Mouse (Mus musculus): ENCODE measurements around the gene 4930438A08Rik. TPM values are rescaled to one million over a fixed set of nuclear protein-coding genes. Genes with fewer than 3 reads are reported as not detected.

The 4930438A08Rik gene
- polyA plus RNA-seq, 1 experiment from 2014 or later, result 0.16 TPM

DNA sequence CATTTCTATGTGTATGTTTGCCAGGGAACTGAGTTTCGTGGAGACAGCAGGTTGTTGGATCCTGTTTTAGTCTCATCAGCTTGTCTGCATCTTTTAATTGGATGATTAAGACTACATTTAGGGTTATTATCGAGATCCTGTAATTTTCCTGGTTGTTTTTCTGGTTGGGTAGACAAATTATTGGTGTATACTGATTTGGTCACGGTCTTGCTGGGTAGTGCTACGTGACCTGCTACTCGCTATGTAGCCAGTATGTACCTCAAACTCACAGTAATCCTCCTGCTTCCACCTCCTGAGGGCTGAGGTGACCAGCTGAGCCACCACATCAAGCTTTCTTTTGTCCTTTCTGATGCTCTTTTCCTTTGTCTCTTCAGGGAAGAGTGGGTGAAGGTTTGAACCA is 16.8 kb upstream of the 4930438A08Rik start:
- TF ChIP-seq EP300 (IDR thresholded peaks at IDR 0.05), result no peak
- TF ChIP-seq CTCF (IDR thresholded peaks at IDR 0.05), result no peak
- Histone ChIP-seq H3K27me3 (replicated peaks; ENCODE audit: insufficient read depth, low read length) (no peaks in the 10 kb centered on the region), H3K4me2 (replicated peaks; ENCODE audit: low read depth, low read length) (no peak overlapping the region), H3K4me1 (ENCODE audit: insufficient read depth, low read depth, low read length) (no peaks in the 10 kb centered on the region), H3K36me3 (ENCODE audit: insufficient read depth, low read length) (no peaks in the 10 kb centered on the region), H3K4me3 (ENCODE audit: low read depth, low read length) (no peak overlapping the region), H3K9me3 (ENCODE audit: low read length) (no peaks in the 10 kb centered on the region), H3K9ac (replicated peaks; ENCODE audit: low read depth) (no peak overlapping the region), H3K27ac (ENCODE audit: low read length) (no peak overlapping the region)
- WGBS, result 74% methylated on average over 5 of the region's 5 CpGs
- DNase-seq (ENCODE audit: low spot score) (no peak), ATAC-seq (no peak)

DNA sequence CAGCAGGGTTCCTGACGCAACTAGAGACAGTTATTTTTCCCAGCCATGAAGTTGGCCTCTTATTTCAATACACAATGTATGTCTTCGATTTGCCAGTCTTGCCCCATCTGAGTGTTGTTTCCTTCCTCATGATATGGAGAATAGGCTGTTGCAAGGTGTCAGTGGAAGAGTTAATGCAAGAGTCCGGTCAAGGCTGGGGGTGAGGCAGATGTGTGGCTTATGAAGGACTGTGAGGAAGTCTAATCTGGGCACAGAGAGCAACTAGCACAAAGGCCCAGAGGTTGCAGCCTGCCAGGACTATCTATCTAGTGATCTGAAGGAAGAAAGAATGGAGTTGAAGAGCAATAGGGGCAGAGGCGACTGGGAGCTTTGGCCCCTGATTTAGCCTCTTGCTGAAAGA is 14.4 kb upstream of the 4930438A08Rik start:
- no peak for DNase-seq (ENCODE audit: low spot score)
- Histone ChIP-seq H3K4me2 (replicated peaks; ENCODE audit: low read depth, low read length) (no peak overlapping the region), H3K9ac (replicated peaks; ENCODE audit: low read depth) (no peak overlapping the region), H3K27ac (ENCODE audit: low read length) (no peak overlapping the region), H3K4me1 (ENCODE audit: insufficient read depth, low read depth, low read length) (no peaks in the 10 kb centered on the region), H3K4me3 (ENCODE audit: low read depth, low read length) (no peak overlapping the region), H3K9me3 (ENCODE audit: low read length) (no peaks in the 10 kb centered on the region), H3K36me3 (ENCODE audit: insufficient read depth, low read length) (no peaks in the 10 kb centered on the region), H3K27me3 (replicated peaks; ENCODE audit: insufficient read depth, low read length) (no peaks in the 10 kb centered on the region)
- WGBS, result 84% methylated on average over 4 of the region's 4 CpGs
- no peak for TF ChIP-seq CTCF (IDR thresholded peaks at IDR 0.05)
- no peak for TF ChIP-seq EP300 (IDR thresholded peaks at IDR 0.05)
- no peak for ATAC-seq

- Histone ChIP-seq H3K27ac (ENCODE audit: low read length) (no peak overlapping the region), H3K4me1 (ENCODE audit: insufficient read depth, low read depth, low read length) (no peaks in the 10 kb centered on the region), H3K9me3 (ENCODE audit: low read length) (no peaks in the 10 kb centered on the region), H3K27me3 (replicated peaks; ENCODE audit: insufficient read depth, low read length) (no peaks in the 10 kb centered on the region), H3K9ac (replicated peaks; ENCODE audit: low read depth) (no peak overlapping the region), H3K4me2 (replicated peaks; ENCODE audit: low read depth, low read length) (no peak overlapping the region), H3K36me3 (ENCODE audit: insufficient read depth, low read length) (no peaks in the 10 kb centered on the region), H3K4me3 (ENCODE audit: low read depth, low read length) (no peak overlapping the region)
- no peak for DNase-seq (ENCODE audit: low spot score)
- WGBS, result 93% methylated on average over 4 of the region's 4 CpGs
- TF ChIP-seq EP300 (IDR thresholded peaks at IDR 0.05), result no peak
- no peak for TF ChIP-seq CTCF (IDR thresholded peaks at IDR 0.05)
- ATAC-seq, result no peak
Measured at GRCm38 (mm10) chr11:58261826-58262225, 12.8 kb upstream of the 4930438A08Rik start.

- ATAC-seq (no peak), DNase-seq (ENCODE audit: low spot score) (no peak)
- no peak for TF ChIP-seq CTCF (IDR thresholded peaks at IDR 0.05)
- H3K27ac ChIP-seq (ENCODE audit: low read length), result no peak overlapping the region
- H3K4me2 ChIP-seq (replicated peaks; ENCODE audit: low read depth, low read length), result no peak overlapping the region
- no peaks in the 10 kb centered on the region for H3K27me3 ChIP-seq (replicated peaks; ENCODE audit: insufficient read depth, low read length)
- H3K36me3 ChIP-seq (ENCODE audit: insufficient read depth, low read length), result no peaks in the 10 kb centered on the region
- H3K4me3 ChIP-seq (ENCODE audit: low read depth, low read length), result no peak overlapping the region
- no peak overlapping the region for H3K9ac ChIP-seq (replicated peaks; ENCODE audit: low read depth)
- 82% methylated on average over 3 of the region's 3 CpGs for WGBS
- no peaks in the 10 kb centered on the region for H3K4me1 ChIP-seq (ENCODE audit: insufficient read depth, low read depth, low read length)
- H3K9me3 ChIP-seq (ENCODE audit: low read length), result no peaks in the 10 kb centered on the region
Measured at GRCm38 (mm10) chr11:58262336-58262735, 12.3 kb upstream of the 4930438A08Rik start.

DNA sequence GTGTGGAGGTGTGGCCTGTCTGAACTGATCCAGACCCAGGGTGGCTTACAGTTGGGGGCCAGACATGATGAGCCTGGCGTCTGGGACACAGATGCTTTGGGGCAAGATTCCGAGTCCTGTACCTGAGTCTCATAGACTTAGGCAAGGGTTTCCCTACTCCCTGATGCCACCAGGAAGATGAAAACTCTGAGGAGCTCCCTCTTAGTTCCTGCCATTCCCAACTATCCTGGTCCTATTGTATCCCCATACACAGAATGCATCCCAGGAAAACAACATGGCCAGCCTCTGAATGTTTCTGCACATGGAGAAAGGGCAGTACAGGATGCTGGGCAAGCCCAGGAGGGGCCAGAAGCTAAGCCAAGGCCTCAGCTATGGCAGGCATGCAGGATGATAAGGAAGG is 11.1 kb upstream of the 4930438A08Rik start:
- Histone ChIP-seq H3K4me3 (ENCODE audit: low read depth, low read length) (no peak overlapping the region), H3K9me3 (ENCODE audit: low read length) (no peaks in the 10 kb centered on the region), H3K27ac (ENCODE audit: low read length) (no peak overlapping the region), H3K4me1 (ENCODE audit: insufficient read depth, low read depth, low read length) (no peaks in the 10 kb centered on the region), H3K9ac (replicated peaks; ENCODE audit: low read depth) (no peak overlapping the region), H3K36me3 (ENCODE audit: insufficient read depth, low read length) (no peaks in the 10 kb centered on the region), H3K27me3 (replicated peaks; ENCODE audit: insufficient read depth, low read length) (no peaks in the 10 kb centered on the region), H3K4me2 (replicated peaks; ENCODE audit: low read depth, low read length) (no peak overlapping the region)
- DNase-seq (ENCODE audit: low spot score), result no peak
- no peak for ATAC-seq
- 78% methylated on average over 2 of the region's 2 CpGs for WGBS
- TF ChIP-seq EP300 (IDR thresholded peaks at IDR 0.05) (no peak), CTCF (IDR thresholded peaks at IDR 0.05) (no peak)

GRCm38 (mm10) chr11:58264546-58264945 is 10.1 kb upstream of the 4930438A08Rik start:
- no peak overlapping the region for H3K9ac ChIP-seq (replicated peaks; ENCODE audit: low read depth)
- H3K9me3 ChIP-seq (ENCODE audit: low read length), result no peaks in the 10 kb centered on the region
- no peak overlapping the region for H3K4me2 ChIP-seq (replicated peaks; ENCODE audit: low read depth, low read length)
- DNase-seq (ENCODE audit: low spot score) (no peak), ATAC-seq (no peak)
- H3K36me3 ChIP-seq (ENCODE audit: insufficient read depth, low read length), result no peaks in the 10 kb centered on the region
- no peaks in the 10 kb centered on the region for H3K4me1 ChIP-seq (ENCODE audit: insufficient read depth, low read depth, low read length)
- H3K27ac ChIP-seq (ENCODE audit: low read length), result no peak overlapping the region
- H3K27me3 ChIP-seq (replicated peaks; ENCODE audit: insufficient read depth, low read length), result no peaks in the 10 kb centered on the region
- H3K4me3 ChIP-seq (ENCODE audit: low read depth, low read length), result no peak overlapping the region
- WGBS, result 77% methylated on average over 9 of the region's 9 CpGs
- TF ChIP-seq EP300 (IDR thresholded peaks at IDR 0.05) (no peak), CTCF (IDR thresholded peaks at IDR 0.05) (no peak)

- no peaks in the 10 kb centered on the region for H3K9me3 ChIP-seq (ENCODE audit: low read length)
- ATAC-seq, result no peak
- TF ChIP-seq EP300 (IDR thresholded peaks at IDR 0.05) (no peak), CTCF (IDR thresholded peaks at IDR 0.05) (no peak)
Measured at GRCm38 (mm10) chr11:58268285-58268684, 6.3 kb upstream of the 4930438A08Rik start.

More at GRCm38 (mm10) chr11:58268285-58268684, 6.3 kb upstream of the 4930438A08Rik start:
- H3K9ac ChIP-seq (replicated peaks; ENCODE audit: low read depth), result no peak overlapping the region
- no peak overlapping the region for H3K4me2 ChIP-seq (replicated peaks; ENCODE audit: low read depth, low read length)
- no peaks in the 10 kb centered on the region for H3K36me3 ChIP-seq (ENCODE audit: insufficient read depth, low read length)
- DNase-seq (ENCODE audit: low spot score), result no peak
- H3K4me3 ChIP-seq (ENCODE audit: low read depth, low read length), result no peak overlapping the region
- 58% methylated on average over 3 of the region's 3 CpGs for WGBS
- H3K4me1 ChIP-seq (ENCODE audit: insufficient read depth, low read depth, low read length), result no peaks in the 10 kb centered on the region
- H3K27ac ChIP-seq (ENCODE audit: low read length), result no peak overlapping the region
- H3K27me3 ChIP-seq (replicated peaks; ENCODE audit: insufficient read depth, low read length), result no peaks in the 10 kb centered on the region
